Mouse (Mus musculus): Measurements from ENCODE around the gene 1700056E22Rik.

Gene 1700056E22Rik

GRCm38 (mm10) chr1:184034011-184034557 lies at the start of gene 1700056E22Rik:
TSS of gene 1700056E22Rik (minus strand) at chr1:184034301.
- peak; percentile 97 to 99 for DNase-seq (ENCODE audit: low spot score in 2 of 2)

- no peak for DNase-seq (ENCODE audit: low spot score in 2 of 2)
Observed at GRCm38 (mm10) chr1:184083166-184083565, 49.1 kb upstream of the 1700056E22Rik start.

- no peak for DNase-seq (ENCODE audit: low spot score in 2 of 2)
Observed at GRCm38 (mm10) chr1:184082661-184083060, 48.6 kb upstream of the 1700056E22Rik start.

- DNase-seq (ENCODE audit: low spot score in 2 of 2), result no peak
Observed at GRCm38 (mm10) chr1:184079304-184079703, 45.2 kb upstream of the 1700056E22Rik start.

GRCm38 (mm10) chr1:184076756-184077155 lies 42.7 kb upstream of the 1700056E22Rik start:
- peak in 1 of 2 experiments; percentile 20 for DNase-seq (ENCODE audit: low spot score in 2 of 2)

GRCm38 (mm10) chr1:184076065-184076464 lies 42.0 kb upstream of the 1700056E22Rik start:
- DNase-seq (ENCODE audit: low spot score in 2 of 2), result no peak

GRCm38 (mm10) chr1:184068971-184069370 lies 34.9 kb upstream of the 1700056E22Rik start:
- no peak for DNase-seq (ENCODE audit: low spot score in 2 of 2)

GRCm38 (mm10) chr1:184067704-184068558 lies 33.8 kb upstream of the 1700056E22Rik start:
- DNase-seq (ENCODE audit: low spot score in 2 of 2), result no peak

- DNase-seq (ENCODE audit: low spot score in 2 of 2), result no peak
Observed at GRCm38 (mm10) chr1:184066460-184067287, 32.6 kb upstream of the 1700056E22Rik start.

- DNase-seq (ENCODE audit: low spot score in 2 of 2), result no peak
Observed at GRCm38 (mm10) chr1:184065589-184066361, 31.7 kb upstream of the 1700056E22Rik start.

GRCm38 (mm10) chr1:184064306-184064705 lies 30.2 kb upstream of the 1700056E22Rik start:
- DNase-seq (ENCODE audit: low spot score in 2 of 2), result no peak

- DNase-seq (ENCODE audit: low spot score in 2 of 2), result no peak
Observed at GRCm38 (mm10) chr1:184061901-184062300, 27.8 kb upstream of the 1700056E22Rik start.

GRCm38 (mm10) chr1:184060828-184061734 lies 27.0 kb upstream of the 1700056E22Rik start:
- DNase-seq (ENCODE audit: low spot score in 2 of 2), result no peak

- DNase-seq (ENCODE audit: low spot score in 2 of 2), result peak; percentile 44 to 53
Observed at GRCm38 (mm10) chr1:184060381-184060780, 26.3 kb upstream of the 1700056E22Rik start.

- no peak for DNase-seq (ENCODE audit: low spot score in 2 of 2)
Observed at GRCm38 (mm10) chr1:184059814-184060213, 25.7 kb upstream of the 1700056E22Rik start.

GRCm38 (mm10) chr1:184058206-184058605 lies 24.1 kb upstream of the 1700056E22Rik start:
- DNase-seq (ENCODE audit: low spot score in 2 of 2), result no peak

GRCm38 (mm10) chr1:184054176-184054575 lies 20.1 kb upstream of the 1700056E22Rik start:
- no peak for DNase-seq (ENCODE audit: low spot score in 2 of 2)

- no peak for DNase-seq (ENCODE audit: low spot score in 2 of 2)
Observed at GRCm38 (mm10) chr1:184053711-184054110, 19.6 kb upstream of the 1700056E22Rik start.

GRCm38 (mm10) chr1:184053141-184053540 lies 19.0 kb upstream of the 1700056E22Rik start:
- no peak for DNase-seq (ENCODE audit: low spot score in 2 of 2)

GRCm38 (mm10) chr1:184052331-184052730 lies 18.2 kb upstream of the 1700056E22Rik start:
- no peak for DNase-seq (ENCODE audit: low spot score in 2 of 2)
